7 mouse cellular contexts compared by ENCODE assay signal in genomic region chr17:54191526-54192230, GRCm38 (mm10).
DNase-seq lines count a peak whose midpoint lies in the region; ATAC-seq and TF ChIP-seq lines count a peak whose summit lies in the region.

No protein-coding gene starts in this region.

- no peak for TF ChIP-seq CTCF in left cerebral cortex, adult 2 months (IDR thresholded peaks at IDR 0.05)

- no peak overlapping the region for H3K4me2 ChIP-seq in embryonic facial prominence, embryonic 14.5 days (ENCODE audit: low read depth, low read length)
- no peak overlapping the region for H3K4me2 ChIP-seq in hindbrain, embryonic 16.5 days (ENCODE audit: low read length)
- H3K4me2 ChIP-seq in midbrain, embryonic 14.5 days (ENCODE audit: low read length), result no peak overlapping the region

- no peak overlapping the region for H3K4me3 ChIP-seq in embryonic facial prominence, embryonic 14.5 days (ENCODE audit: low read depth, low read length)
- no peak overlapping the region for H3K4me3 ChIP-seq in hindbrain, embryonic 16.5 days (ENCODE audit: low read length)
- H3K4me3 ChIP-seq in midbrain, embryonic 14.5 days (replicated peaks; ENCODE audit: low read depth, low read length), result no peak overlapping the region
- H3K4me3 ChIP-seq in left cerebral cortex, adult 2 months, result no peak overlapping the region

- peak; percentile 92 for ATAC-seq in embryonic facial prominence, embryonic 14.5 days (ENCODE audit: low read depth)
- peak; percentile 99 for ATAC-seq in hindbrain, embryonic 16.5 days
- peak; percentile 84 for ATAC-seq in midbrain, embryonic 14.5 days (ENCODE audit: low FRiP score, low TSS enrichment)

- H3K36me3 ChIP-seq in embryonic facial prominence, embryonic 14.5 days (ENCODE audit: control insufficient read depth, insufficient read depth, low read length), result no peaks in the 10 kb centered on the region
- H3K36me3 ChIP-seq in hindbrain, embryonic 16.5 days (ENCODE audit: control insufficient read depth, insufficient read depth, low read length), result no peaks in the 10 kb centered on the region
- no peaks in the 10 kb centered on the region for H3K36me3 ChIP-seq in midbrain, embryonic 14.5 days (ENCODE audit: control insufficient read depth, insufficient read depth, low read length)

- intact Hi-C loops in left cerebral cortex, postnatal 4 days (cut with DNase I), result no loop called here
- intact Hi-C loops in left cerebral cortex, adult 2 months (cut with DNase I), result no loop called here

- WGBS in embryonic facial prominence, embryonic 14.5 days, result 40% methylated on average over 5 of the region's 5 CpGs
- 33% methylated on average over 5 of the region's 5 CpGs for WGBS in hindbrain, embryonic 16.5 days
- 50% methylated on average over 5 of the region's 5 CpGs for WGBS in midbrain, embryonic 14.5 days

- no peaks in the 10 kb centered on the region for H3K4me1 ChIP-seq in embryonic facial prominence, embryonic 14.5 days (ENCODE audit: control insufficient read depth, insufficient read depth, low read length)
- H3K4me1 ChIP-seq in hindbrain, embryonic 16.5 days (ENCODE audit: control insufficient read depth, insufficient read depth, low read depth, low read length), result peaks cover 3% of the 10 kb centered on the region; the same call in 1 of the 2 replicates
- no peaks in the 10 kb centered on the region for H3K4me1 ChIP-seq in midbrain, embryonic 14.5 days (ENCODE audit: control insufficient read depth, insufficient read depth, low read length)

- no peaks in the 10 kb centered on the region for H3K9me3 ChIP-seq in embryonic facial prominence, embryonic 14.5 days (ENCODE audit: control insufficient read depth, low read length)
- no peaks in the 10 kb centered on the region for H3K9me3 ChIP-seq in hindbrain, embryonic 16.5 days (ENCODE audit: control insufficient read depth, low read length)
- H3K9me3 ChIP-seq in midbrain, embryonic 14.5 days (ENCODE audit: control insufficient read depth, low read length), result no peaks in the 10 kb centered on the region

- no peak overlapping the region for H3K9ac ChIP-seq in embryonic facial prominence, embryonic 14.5 days (ENCODE audit: low read depth, low read length)
- no peak overlapping the region for H3K9ac ChIP-seq in hindbrain, embryonic 16.5 days (ENCODE audit: low read depth, low read length)
- no peak overlapping the region for H3K9ac ChIP-seq in midbrain, embryonic 14.5 days (replicated peaks; ENCODE audit: low read length)

- H3K27ac ChIP-seq in embryonic facial prominence, embryonic 14.5 days (replicated peaks; ENCODE audit: low read depth, low read length), result no peak overlapping the region
- no peak overlapping the region for H3K27ac ChIP-seq in hindbrain, embryonic 16.5 days (ENCODE audit: low read depth, low read length)
- no peak overlapping the region for H3K27ac ChIP-seq in midbrain, embryonic 14.5 days (replicated peaks; ENCODE audit: low read depth, low read length)
- H3K27ac ChIP-seq in left cerebral cortex, adult 2 months, result no peak overlapping the region

- peak; percentile 84 for DNase-seq in left cerebral cortex, postnatal 4 days
- no peak for DNase-seq in left cerebral cortex, adult 18-20 months (ENCODE audit: low spot score in 2 of 2)
- peak; percentile 77 for DNase-seq in embryonic facial prominence, embryonic 14.5 days (ENCODE audit: low spot score)
- DNase-seq in midbrain, embryonic 14.5 days, result peak; percentile 67
- DNase-seq in spleen, postnatal 10 days (ENCODE audit: low spot score in 2 of 2), result no peak
- no peak for DNase-seq in left cerebral cortex, adult 2 months (ENCODE audit: extremely low spot score in 1 of 2, low spot score in 2 of 2)

- no peaks in the 10 kb centered on the region for H3K27me3 ChIP-seq in embryonic facial prominence, embryonic 14.5 days (replicated peaks; ENCODE audit: control insufficient read depth, insufficient read depth, low read length)
- no peaks in the 10 kb centered on the region for H3K27me3 ChIP-seq in hindbrain, embryonic 16.5 days (replicated peaks; ENCODE audit: control insufficient read depth, insufficient read depth, low read length)
- H3K27me3 ChIP-seq in midbrain, embryonic 14.5 days (ENCODE audit: control insufficient read depth, insufficient read depth, low read length), result no peaks in the 10 kb centered on the region

Comparison
In these comparisons a context has a peak if more than half of its experiments do, and no peak if none do; other contexts are left out.
1. DNase-seq: peak in left cerebral cortex, postnatal 4 days (single experiment), embryonic facial prominence, embryonic 14.5 days (single experiment) and midbrain, embryonic 14.5 days (single experiment); none in left cerebral cortex, adult 18-20 months (0 of 2), spleen, postnatal 10 days (0 of 2) and left cerebral cortex, adult 2 months (0 of 2).
2. Peak in every context shown above with its lines, with median percentiles within 50 percentile points of each other: ATAC-seq.